Mouse (Mus musculus): Measurements from ENCODE around the gene Tas2r139. TPM values are rescaled to one million over a fixed set of nuclear protein-coding genes. Genes with fewer than 3 reads are reported as not detected.
"Not testable (repeated sequence)": the region's sequence is repeated elsewhere in the genome, so short reads cannot be mapped to it uniquely, and the experiment has no call there.

Tas2r139 gene
- not detected for total RNA-seq (2022)

GRCm38 (mm10) chr6:42140636-42141035 lies at the start of gene Tas2r139:
Tas2r139 (plus strand) TSS chr6:42140936.
- no peak for DNase-seq (ENCODE audit: low spot score in 2 of 2)

GRCm38 (mm10) chr6:42151115-42151514 lies 10.4 kb downstream of the Tas2r139 start:
- not testable (repeated sequence) for DNase-seq (ENCODE audit: low spot score in 2 of 2)

GRCm38 (mm10) chr6:42182462-42182861 lies 41.7 kb downstream of the Tas2r139 start:
- no peak for DNase-seq (ENCODE audit: low spot score in 2 of 2)

- DNase-seq (ENCODE audit: low spot score in 2 of 2), result no peak
Measured at GRCm38 (mm10) chr6:42186230-42186629, 45.5 kb downstream of the Tas2r139 start.

Other genes starting within 250 kb of the Tas2r139 start
- not detected for gene Sval1, start 189.3 kb upstream of the Tas2r139 start, total RNA-seq (2022)
- not detected for gene Sval3, start 172.8 kb upstream of the Tas2r139 start, total RNA-seq (2022)
- gene Sva, start 102.5 kb upstream of the Tas2r139 start, total RNA-seq (2022), result not detected
- gene Tas2r144, start 74.4 kb downstream of the Tas2r139 start, total RNA-seq (2022), result not detected
- gene Gstk1, start 105.0 kb downstream of the Tas2r139 start, total RNA-seq (2022), result 10 to 100 TPM in 2 of 4 experiments, 1 to 10 TPM in 2; 7.5 to 12.2 (median 10.3) TPM
- not detected for gene Tmem139, start 121.0 kb downstream of the Tas2r139 start, total RNA-seq (2022)
- gene Casp2, start 124.0 kb downstream of the Tas2r139 start, total RNA-seq (2022), result 10 to 100 TPM; 22.1 to 26.1 (median 22.7) TPM
- 1 to 10 TPM; 2.9 to 4.3 (median 3.4) TPM for gene Clcn1, start 145.7 kb downstream of the Tas2r139 start, total RNA-seq (2022)
- gene Fam131b, start 183.7 kb downstream of the Tas2r139 start, total RNA-seq (2022), result 10 to 100 TPM; 72.3 to 80.0 (median 75.9) TPM
- gene Zyx, start 208.7 kb downstream of the Tas2r139 start, total RNA-seq (2022), result 10 to 100 TPM; 36.5 to 52.5 (median 44.5) TPM
- gene Epha1, start 232.3 kb downstream of the Tas2r139 start, total RNA-seq (2022), result under 1 TPM; 0.14 to 0.36 (median 0.15) TPM

Measured in layer of hippocampus, adult 8-10 months (tissue).